Mouse (Mus musculus): ENCODE results near the gene Myl6.

DNA sequence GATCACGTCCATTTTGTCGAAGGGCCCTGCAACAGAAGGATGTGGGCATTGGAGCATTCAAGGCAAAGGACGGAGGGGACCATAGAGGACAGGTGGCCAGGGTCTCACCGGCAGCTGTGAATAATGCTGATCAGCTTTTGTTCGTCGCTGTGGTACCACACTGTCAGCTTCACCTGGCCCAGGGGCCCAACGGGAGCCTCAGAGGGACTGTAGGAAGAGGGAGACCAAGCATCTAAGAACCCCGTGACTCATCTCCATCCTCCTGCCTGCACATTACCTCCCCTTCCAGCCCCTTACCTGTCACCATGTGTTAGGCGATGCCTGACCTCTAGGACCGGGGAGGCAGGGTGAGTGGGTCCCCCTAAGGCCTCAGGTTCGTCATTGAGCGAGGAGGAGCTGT is 17.8 kb upstream of the Myl6 start:
- no peak for TF ChIP-seq POLR2A (IDR thresholded peaks at IDR 0.05; ENCODE audit: low read depth, low read length)
- no peak for TF ChIP-seq CTCF (conservative IDR thresholded peaks at IDR 0.05; ENCODE audit: insufficient read depth, insufficient read length, low read depth, low read length)

Data from kidney, adult 2 months (tissue).